Mouse (Mus musculus) testis, postnatal 10 days (tissue): Measurements from ENCODE around the gene Stradb.
"Not testable (repeated sequence)": the region's sequence is repeated elsewhere in the genome, so short reads cannot be mapped to it uniquely, and the experiment has no call there.

Experiments used
- DNase-seq: peaks from one replicate; pipeline ENCODE4 v3.0.0; 2021; ENCODE audit warnings: low spot score

Stradb gene

DNA sequence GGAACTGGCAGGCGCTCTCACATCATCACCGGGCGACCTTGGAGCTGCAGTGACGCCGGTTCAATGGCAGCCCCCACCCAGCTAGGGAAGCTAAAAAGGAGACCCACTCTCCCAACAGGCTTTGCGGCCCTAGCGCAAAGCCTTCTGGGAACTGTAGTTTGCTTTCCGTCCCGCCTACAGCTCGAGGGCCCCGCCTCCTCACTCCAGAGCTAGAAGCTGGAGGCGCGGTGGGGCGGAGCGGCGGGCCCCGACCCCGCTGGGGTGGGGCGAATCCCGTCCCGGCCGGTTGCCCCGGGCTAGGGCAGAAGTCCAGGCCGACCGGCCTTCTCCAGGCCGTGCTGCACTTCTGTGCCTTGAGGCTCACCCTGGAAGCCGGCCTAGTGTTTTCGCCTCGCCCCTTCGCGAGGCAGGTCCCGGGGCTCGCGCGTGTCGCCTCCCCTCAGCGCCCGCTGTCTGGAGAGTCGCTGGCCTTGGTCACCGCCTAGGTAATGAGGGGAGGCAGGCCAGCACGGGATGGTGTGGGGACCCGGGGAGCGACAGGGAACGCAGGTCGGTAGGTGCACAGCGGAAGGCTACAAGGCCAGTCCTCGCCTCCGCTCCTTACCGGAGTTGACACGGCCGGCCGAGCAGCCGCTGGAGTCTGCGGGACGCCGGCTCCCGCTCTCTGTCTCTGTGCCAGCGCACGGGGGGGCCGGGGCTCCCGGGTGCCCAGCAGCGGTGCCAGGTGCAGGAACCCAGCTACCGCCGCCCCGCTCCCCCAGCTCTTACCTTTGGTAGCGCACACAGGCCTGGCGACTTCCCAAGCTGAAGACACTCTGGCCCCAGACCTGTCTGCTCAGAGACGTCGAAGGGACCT is at the start of gene Stradb, which contains the start of gene Trak2:
TSS of gene Stradb (plus strand) at position 157 of the 856 bp plus-strand sequence.
TSS of gene Trak2 (minus strand) at position 65 of the 856 bp plus-strand sequence.
- DNase-seq, result peak; percentile 94

DNA sequence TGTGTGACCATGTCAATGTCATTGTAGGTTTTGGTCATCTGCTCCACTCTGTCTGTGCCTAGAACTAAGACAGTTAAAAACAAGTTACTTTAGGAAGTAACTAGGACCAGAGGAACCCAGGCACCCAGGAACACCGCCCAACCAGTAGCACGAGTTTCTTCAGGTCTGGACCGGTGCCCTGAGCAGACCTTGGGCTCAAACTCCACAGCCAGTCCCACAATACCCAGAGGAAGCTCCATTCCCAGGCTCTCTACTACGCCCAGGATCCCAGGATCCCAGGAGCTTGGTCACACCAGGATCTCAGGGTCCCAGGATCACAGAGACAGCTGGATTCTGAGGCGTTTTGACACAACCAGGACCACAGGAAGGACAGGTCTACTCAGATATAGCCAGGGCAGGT is 46.7 kb upstream of the Stradb start:
- DNase-seq, result no peak

DNA sequence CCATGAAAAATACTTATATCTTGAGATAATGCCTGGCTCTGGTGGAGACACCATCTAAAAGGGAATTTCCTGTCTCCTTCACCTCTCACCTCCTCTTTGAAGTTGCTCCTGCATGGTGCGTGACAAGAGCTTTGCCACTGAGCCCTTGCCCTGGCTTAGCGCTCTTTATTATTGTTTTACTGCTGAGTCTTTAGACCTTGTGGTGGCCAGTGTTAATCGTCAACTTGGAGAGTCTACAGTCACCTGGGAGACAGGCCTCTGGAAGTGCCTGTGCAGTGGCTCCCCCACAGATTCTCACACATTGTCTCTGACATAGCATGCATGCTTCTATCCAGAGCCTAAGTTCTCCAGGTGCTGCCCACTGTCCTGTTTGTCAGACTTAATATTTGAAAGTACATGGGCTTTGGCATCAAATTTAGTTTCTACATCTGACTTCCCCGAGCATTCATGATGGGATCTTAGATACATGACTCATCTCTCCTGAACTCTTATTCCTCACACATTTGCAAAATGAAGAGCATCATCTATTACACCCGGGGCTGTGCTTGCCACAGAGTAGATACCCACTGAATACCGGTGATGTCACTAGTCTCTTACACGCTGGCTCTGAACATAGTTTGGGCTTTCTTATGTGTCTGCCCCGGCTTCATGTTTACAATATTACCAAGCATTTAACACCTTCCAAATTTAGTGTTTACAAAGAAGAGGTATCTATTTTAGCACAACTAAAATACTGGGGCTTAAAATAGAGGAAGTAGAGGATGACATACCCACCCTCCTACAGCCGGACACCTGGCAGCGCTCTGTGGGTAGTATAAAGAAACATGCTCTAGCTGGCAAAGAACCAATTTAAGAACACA is 36.3 kb upstream of the Stradb start:
- DNase-seq, result no peak

DNA sequence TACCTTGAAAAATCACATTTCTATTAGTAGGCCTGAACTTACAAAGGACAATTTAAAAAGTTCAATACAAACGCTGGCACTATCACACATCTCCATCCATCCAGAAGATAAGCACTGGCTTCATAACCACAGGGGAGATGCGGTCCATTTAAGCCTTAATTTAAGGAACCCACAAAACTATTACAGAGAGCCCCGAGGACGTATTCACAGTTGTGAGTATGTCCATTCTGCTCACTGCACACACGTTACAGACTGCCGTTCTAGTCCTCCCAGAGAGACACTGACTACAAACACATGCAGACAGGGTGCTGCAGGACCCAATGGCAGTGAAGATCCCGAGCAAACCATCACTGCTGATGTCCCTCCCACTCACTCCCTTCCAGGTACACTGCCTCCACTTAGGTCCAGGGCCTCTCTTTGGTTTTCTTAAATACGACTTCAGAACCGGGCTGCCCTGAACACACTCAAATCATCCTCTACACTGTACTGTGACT is 35.7 kb upstream of the Stradb start:
- DNase-seq, result no peak

DNA sequence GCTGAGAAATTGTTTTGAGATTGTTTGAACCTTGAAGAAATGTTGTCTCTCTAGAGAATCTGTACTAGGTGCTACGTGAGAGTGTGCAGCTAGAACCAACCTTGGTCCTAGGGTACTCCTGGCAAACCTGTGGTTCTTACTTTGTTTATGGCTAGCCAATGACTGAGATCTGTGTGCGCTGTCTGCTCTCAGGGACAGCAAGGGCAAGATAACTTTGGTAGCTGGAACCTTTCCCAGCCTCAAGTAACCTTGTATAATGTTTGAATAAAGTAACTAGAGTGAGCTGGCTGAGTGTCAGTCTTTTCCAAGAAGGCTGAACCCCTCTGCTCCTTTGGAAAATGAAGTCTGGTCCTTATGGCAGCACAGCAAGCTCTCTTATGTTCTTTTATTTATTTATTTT is 27.8 kb upstream of the Stradb start:
- no peak for DNase-seq

DNA sequence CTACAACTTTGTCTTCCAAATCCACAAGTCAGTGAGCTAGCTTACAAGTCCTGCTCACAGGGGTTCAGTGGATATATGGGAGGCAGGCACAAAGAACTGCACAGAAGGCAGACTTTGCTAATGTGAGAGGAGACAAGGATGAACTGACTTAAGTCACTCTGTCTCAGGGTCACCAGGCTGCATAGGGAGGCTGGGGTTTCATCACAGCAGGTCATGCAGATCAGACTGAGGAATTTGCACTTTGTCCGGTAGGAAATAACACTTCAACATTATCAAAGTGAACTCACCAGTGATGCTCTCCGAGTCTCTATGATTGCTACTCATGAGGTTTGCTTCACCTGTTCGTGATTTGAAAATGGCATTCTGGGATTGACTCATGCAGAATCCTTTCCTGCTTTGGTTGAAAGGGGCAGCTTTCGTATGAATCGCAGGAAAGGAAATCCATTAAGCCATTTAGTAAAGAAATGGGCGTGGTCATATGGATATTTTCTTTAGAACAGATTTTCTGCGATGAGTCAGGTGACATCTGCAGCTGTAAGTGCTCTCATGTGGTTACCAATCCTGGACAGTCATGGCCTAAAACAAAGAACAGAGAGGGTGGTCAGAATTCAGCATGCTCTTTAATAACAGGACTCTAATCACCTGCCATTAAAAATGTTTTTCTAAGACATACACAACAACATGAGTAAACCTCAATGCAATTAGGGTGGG is 27.2 kb upstream of the Stradb start:
- no peak for DNase-seq

GRCm38 (mm10) chr1:58946718-58947117 is 26.6 kb upstream of the Stradb start:
- no peak for DNase-seq

GRCm38 (mm10) chr1:58949561-58950106 is 23.7 kb upstream of the Stradb start:
- no peak for DNase-seq

- DNase-seq, result no peak
Measured at GRCm38 (mm10) chr1:58950899-58951648, 22.2 kb upstream of the Stradb start.

- DNase-seq, result no peak
Measured at GRCm38 (mm10) chr1:58951841-58952240, 21.5 kb upstream of the Stradb start.

- no peak for DNase-seq
Measured at GRCm38 (mm10) chr1:58952526-58952925, 20.8 kb upstream of the Stradb start.

- no peak for DNase-seq
Measured at GRCm38 (mm10) chr1:58952997-58953396, 20.3 kb upstream of the Stradb start.

DNA sequence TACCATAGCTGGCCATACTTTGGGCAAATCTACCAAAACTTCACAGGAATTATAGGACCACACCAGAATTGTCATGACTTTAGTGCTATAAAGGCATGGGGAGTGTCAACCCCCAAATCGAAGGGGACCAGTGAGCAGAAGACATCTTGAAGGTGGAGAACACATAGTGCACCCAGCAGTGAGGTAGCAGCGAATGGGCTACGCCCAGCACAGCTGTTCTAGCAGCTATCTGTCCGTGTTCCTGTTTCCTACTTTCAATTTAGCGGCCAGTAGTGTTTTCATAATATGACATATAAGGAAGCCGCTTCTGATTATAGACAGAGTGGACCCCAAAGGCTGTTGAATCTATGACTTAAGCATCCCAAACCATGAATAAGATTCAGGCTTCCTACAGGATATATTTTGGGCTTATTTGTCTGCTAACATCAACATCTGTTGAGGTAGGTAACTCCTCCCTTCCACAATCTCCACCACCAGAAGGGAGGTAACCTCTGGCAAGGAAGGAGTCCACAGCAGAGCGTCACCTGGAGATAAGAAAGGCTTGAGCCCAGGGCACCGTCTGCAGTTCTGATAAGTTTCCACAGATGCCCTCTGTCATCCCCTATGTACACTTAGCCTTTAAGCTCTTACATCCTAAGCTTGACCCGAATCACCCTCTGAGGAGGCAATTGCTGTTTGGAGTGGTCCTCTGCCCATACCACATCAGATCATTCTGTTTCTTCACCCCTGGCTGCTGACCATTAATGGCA is 19.5 kb upstream of the Stradb start:
- no peak for DNase-seq

- no peak for DNase-seq
Measured at GRCm38 (mm10) chr1:58954578-58955410, 18.5 kb upstream of the Stradb start.

DNA sequence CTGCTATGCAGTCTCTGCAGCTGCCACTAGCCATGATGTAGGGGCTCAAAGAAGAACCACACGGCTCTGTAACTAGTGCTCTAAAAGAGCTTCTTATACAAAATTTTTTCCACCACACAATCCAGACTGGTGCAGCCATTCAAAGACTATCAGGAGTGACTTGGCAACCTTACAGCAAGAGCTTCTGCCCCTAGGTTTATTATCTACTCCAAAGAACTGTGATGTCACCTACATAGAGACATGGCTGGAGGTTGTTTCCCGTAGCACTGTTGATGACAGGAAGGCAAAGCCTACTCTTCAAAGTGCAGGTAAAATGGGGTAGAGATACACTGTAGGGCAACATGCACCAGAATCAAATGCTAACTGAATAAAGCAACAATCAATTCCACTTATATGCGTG is 17.6 kb upstream of the Stradb start:
- no peak for DNase-seq

GRCm38 (mm10) chr1:58956229-58956628 is 17.1 kb upstream of the Stradb start:
- no peak for DNase-seq

GRCm38 (mm10) chr1:58957931-58958330 is 15.4 kb upstream of the Stradb start:
- no peak for DNase-seq

GRCm38 (mm10) chr1:58958789-58959526 is 14.4 kb upstream of the Stradb start:
- DNase-seq, result not testable (repeated sequence)

- no peak for DNase-seq
Measured at GRCm38 (mm10) chr1:58959682-58960081, 13.6 kb upstream of the Stradb start.
